Mouse (Mus musculus): ENCODE measurements around the gene Cdkn2aipnl.

DNA sequence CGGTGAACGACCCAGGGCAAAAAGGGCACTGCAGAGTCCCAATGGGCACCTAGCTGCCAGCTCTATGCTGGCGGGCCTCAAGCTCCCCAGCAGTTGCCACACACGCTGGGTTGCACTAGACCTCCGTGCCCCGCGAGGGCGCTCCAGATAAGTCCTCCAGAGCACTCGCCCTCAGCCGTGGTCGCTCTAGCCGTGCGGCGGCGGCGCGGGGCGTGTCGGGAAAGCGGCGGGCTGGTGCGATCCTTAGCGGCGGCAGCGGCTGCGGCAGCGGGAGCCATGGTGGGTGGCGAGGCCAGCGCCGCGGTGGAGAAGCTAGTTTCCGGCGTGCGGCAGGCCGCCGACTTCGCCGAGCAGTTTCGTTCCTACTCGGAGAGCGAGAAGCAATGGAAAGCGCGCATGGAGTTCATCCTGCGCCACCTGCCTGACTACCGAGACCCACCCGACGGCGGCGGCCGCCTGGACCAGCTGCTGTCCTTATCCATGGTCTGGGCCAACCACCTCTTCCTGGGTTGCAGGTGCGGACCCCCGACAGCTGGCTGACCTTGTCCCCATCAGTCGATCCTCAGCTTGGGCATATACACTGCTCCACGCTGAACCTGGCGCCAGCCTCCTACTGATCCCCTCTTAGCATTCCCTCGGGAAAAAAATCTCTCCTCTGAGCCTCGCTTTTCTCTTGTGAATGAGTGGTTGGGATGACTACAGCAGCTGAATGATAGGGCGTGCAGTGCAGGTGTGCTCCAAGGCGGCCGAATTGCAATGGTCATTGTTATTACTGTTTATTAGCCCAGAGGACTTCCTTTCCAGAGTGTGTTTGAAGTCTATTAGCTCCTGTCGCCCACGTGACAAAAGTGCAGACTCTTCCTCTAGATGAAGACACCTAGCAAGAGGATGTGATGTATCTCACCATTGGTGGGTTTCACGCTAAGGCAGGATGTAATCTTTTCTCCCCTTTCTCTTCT lies at the start of gene Cdkn2aipnl:
- no peak for TF ChIP-seq FLI1 (IDR thresholded peaks at IDR 0.05; ENCODE audit: low read length)
- no peak for TF ChIP-seq GATA1 (IDR thresholded peaks at IDR 0.05; ENCODE audit: borderline replicate concordance, low read length)

Measured in megakaryocyte, embryonic 14.5 days (primary cell).